Mouse (Mus musculus): ENCODE results near the gene Trpm2.

DNA sequence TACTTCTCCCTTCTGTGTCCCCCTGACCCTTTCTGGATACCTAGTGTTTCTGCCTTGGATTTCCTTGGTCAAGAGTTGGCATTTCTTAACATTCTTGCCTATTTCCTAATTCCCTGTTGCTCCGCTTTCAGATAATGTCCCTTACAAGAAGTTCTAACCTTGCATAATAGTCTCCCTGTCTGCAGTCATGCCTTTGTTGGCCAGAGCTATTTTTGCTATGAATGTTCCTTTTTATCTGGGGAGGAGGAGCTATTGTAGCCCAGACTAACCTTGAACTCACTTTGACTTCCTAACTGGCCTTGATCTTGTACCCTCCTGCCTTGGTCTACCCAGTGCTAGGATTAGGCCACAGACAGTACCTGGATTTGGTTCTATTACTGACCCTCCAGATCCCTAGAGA, 45.1 kb upstream of the Trpm2 start:
- TF ChIP-seq CTCF (IDR thresholded peaks at IDR 0.05; ENCODE audit: low read depth): no peak
- no peak for TF ChIP-seq EP300 (optimal IDR thresholded peaks at IDR 0.05)

All from stomach, postnatal 0 days (tissue).